Mouse (Mus musculus) midbrain, embryonic 13.5 days (tissue): ENCODE results near the gene Ublcp1. TPM values are rescaled to one million over a fixed set of nuclear protein-coding genes. Genes with fewer than 3 reads are reported as not detected.

ENCODE experiments used
- ATAC-seq: fragments of 200-750 bp; cut with Nextera tagmentation; 2 replicates; pipeline ENCODE4 v1.8.0; 2017; ENCODE audit warnings: mild to moderate bottlenecking, moderate TSS enrichment, moderate library complexity
- H3K27ac ChIP-seq: fragments of 300-500 bp; sonication (generic); 2 replicates; pipeline ENCODE4 v1.5.1; 2015; ENCODE audit warnings: inconsistent platforms, mild to moderate bottlenecking, moderate library complexity
- H3K27me3 ChIP-seq: fragments of 300-500 bp; sonication (generic); 2 replicates; pipeline ENCODE4 v1.6.1; 2015; ENCODE audit warnings: mild to moderate bottlenecking, inconsistent platforms
- H3K36me3 ChIP-seq: fragments of 300-500 bp; sonication (generic); 2 replicates; pipeline ENCODE4 v1.6.1; 2015; ENCODE audit warnings: mild to moderate bottlenecking, inconsistent platforms
- H3K4me1 ChIP-seq: fragments of 300-500 bp; sonication (generic); replicated peaks from 2 replicates; pipeline ENCODE4 v1.6.1; 2015; ENCODE audit warnings: inconsistent platforms
- H3K4me2 ChIP-seq: fragments of 300-500 bp; sonication (generic); replicated peaks from 2 replicates; pipeline ENCODE4 v1.6.1; 2015; ENCODE audit warnings: moderate library complexity, mild to moderate bottlenecking, inconsistent platforms
- H3K4me3 ChIP-seq: fragments of 300-500 bp; sonication (generic); replicated peaks from 2 replicates; pipeline ENCODE4 v1.5.1; 2015; ENCODE audit warnings: mild to moderate bottlenecking, inconsistent platforms
- H3K9ac ChIP-seq: fragments of 300-500 bp; sonication (generic); replicated peaks from 2 replicates; pipeline ENCODE4 v1.6.1; 2015; ENCODE audit warnings: mild to moderate bottlenecking, inconsistent platforms
- H3K9me3 ChIP-seq: fragments of 300-500 bp; sonication (generic); 2 replicates; pipeline ENCODE4 v1.6.1; 2016; ENCODE audit warnings: mild to moderate bottlenecking, inconsistent platforms
- WGBS: fragments of 180-500 bp; shearing (Covaris S2); methylation state at CpG from one replicate; pipeline ENCODE4 v1.1.7; 2015; 5-methylcytosine and 5-hydroxymethylcytosine counted together
- polyA plus RNA-seq: library from polyadenylated mRNA; unstranded; fragments of >200 nt; fragmentation: Nextera tagmentation; extraction: Ambion mirVana; gene quantifications from 2 replicates; pipeline ENCODE4 v1.2.1, GENCODE M21; 2015

Ublcp1 gene
- polyA plus RNA-seq, result 68.5 and 69.6 TPM in 2 replicates

DNA sequence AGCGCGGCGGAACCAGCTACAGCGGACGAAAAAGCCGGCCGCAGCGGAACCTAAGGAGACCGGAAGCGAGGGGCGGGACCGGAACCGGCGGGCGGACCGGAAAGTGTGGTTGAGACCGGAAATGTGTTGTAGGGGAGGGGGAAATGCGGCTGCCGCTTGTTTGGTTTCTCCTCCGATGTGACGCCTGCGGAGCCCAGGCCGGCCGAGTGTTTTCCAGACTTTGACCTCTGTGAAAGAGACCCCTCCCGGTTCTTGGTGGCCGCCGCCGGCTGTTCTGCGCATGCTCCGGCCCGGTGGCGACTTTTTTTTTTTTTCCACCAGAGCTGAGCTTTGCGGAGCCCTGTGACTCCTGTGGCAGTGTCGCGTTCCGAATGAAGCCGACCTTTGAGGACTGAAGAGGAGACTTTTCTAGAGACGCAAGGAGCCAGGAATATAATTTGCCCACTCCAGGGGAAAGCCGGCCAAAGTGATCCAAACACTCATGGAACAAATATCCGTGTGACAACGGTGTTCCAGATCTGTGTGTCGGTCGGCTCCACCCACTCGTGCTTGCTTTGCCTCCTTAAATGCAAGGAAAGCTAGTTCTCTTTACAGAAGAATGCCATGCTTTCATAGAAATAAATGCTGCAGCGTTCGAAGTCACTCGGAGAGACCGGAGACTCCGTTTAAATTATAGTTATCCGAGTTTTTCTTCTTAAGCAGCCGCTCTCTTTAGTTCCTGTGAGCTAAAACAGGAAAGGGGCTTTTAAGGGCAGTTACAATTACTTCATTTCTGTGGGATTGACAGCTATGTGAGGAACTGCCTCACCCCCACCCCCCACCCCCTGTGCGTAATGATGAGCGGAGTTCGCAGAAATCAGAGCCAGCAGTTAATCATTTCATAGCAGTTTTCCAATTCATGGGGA is at the start of gene Ublcp1:
Gene Ublcp1 (minus strand): TSS at position 67 of the 905 bp plus-strand sequence.
- peak; percentile 96 for ATAC-seq
- Histone ChIP-seq H3K4me2 (peak within 1 kb of the TSS; percentile 94), H3K9ac (peak within 1 kb of the TSS; percentile 95), H3K4me1 (peaks cover 22% of the 10 kb centered on the region), H3K36me3 (peaks cover 6% of the 10 kb centered on the region; the same call in 1 of the 2 replicates), H3K27ac (peak within 1 kb of the TSS; percentile 87), H3K27me3 (no peaks in the 10 kb centered on the region), H3K4me3 (peak within 1 kb of the TSS; percentile 97), H3K9me3 (no peaks in the 10 kb centered on the region)
- under 1% methylated on average over 54 of the region's 54 CpGs for WGBS

DNA sequence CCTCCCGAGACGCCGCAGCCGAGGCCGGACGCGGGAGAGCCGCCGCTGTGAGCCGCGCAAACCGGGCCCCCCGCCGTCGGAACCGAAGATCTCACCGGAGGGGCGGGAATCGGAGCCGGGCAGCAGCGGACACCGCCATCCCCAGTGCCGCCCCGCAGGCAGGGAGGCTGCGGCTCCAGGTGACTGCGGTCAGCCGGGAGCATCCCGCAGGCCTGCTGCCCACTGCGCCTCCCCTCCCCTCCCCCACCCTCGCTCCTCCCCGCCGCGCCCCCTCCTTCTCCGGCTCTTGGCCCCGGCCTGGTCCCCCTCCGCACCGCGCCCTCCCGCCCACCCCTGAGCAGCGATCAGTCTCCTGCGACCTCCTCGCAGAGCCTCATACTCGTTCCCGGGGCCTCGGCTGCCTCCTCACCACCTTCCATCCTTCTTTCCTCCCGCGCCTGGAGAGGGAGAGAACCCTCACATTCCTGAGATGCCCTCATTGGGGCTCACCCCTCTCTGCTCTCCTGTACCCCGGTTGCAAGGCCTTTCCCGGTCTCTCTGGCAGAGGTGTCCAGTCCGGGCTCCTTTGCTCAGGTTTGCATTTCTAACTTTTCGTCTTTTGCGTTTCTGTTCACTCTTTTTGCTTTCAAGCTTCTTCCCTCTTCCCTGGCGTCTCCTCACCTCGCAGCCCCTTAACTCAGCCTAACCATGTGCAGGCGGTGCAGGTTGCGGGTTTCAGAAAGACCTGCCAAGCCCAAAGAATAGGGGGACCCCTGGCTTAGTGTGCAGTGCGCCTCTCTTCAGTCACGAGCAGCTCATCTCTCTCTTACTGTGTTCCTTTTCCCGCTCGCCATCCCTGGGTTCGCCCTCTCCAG is 49.0 kb upstream of the Ublcp1 start:
- peak overlapping the region; percentile 96 for H3K27ac ChIP-seq
- peak overlapping the region; percentile 91 for H3K4me3 ChIP-seq
- under 1% methylated on average over 40 of the region's 61 CpGs for WGBS
- H3K4me2 ChIP-seq, result peak overlapping the region; percentile 82
- no peaks in the 10 kb centered on the region for H3K9me3 ChIP-seq
- ATAC-seq, result peak; percentile 69
- no peaks in the 10 kb centered on the region for H3K36me3 ChIP-seq
- H3K4me1 ChIP-seq, result peaks cover 32% of the 10 kb centered on the region
- H3K9ac ChIP-seq, result peak overlapping the region; percentile 97
- no peaks in the 10 kb centered on the region for H3K27me3 ChIP-seq

DNA sequence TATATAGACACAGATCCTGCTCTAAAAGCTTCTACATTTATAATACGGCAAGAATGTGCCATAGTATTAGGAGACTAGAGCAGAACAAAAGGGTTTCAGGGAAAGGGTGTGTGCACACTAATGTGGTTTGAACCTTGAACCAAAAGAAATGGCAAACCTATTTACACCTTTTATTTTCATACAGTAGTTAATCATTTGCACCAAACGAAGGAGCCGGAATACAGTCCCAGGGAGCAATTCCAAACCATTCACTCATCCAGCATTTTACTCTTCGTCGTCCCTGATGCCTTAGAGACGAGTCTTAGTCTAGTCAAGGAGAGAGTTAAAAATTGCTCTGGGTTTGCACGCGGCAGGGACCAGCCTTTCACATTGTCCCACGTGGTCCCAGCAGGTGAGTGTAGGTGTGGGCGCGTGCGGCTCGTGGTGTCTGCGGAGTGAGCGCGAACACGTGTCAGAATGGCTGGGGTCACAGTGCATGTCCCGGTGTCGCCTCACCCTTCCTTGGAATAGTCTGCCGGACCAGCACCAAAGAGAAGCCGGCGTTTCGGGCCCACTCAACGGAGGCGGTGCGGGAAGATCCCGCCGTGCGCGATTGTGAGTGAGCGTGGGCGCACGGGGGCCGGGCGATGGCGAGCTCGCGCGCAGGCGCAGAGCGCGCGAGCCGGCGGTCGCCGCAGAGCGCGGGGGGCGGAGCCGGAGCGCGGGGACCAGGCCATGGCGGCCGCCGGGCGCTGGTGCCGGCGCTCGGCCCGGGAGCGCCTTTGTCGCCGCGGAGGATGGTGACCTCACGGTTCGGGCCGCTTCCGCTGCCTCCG is 48.2 kb upstream of the Ublcp1 start, which contains the start of gene Rnf145:
Gene Rnf145 (plus strand): TSS at position 684 of the 815 bp plus-strand sequence.
- Histone ChIP-seq H3K27ac (peak within 1 kb of the TSS; percentile 96), H3K4me1 (peaks cover 32% of the 10 kb centered on the region), H3K4me2 (peak within 1 kb of the TSS; percentile 82), H3K27me3 (no peaks in the 10 kb centered on the region), H3K36me3 (no peaks in the 10 kb centered on the region), H3K9ac (peak within 1 kb of the TSS; percentile 97), H3K9me3 (no peaks in the 10 kb centered on the region), H3K4me3 (peak within 1 kb of the TSS; percentile 91)
- under 1% methylated on average over 52 of the region's 70 CpGs for WGBS
- ATAC-seq, result peak; percentile 85

DNA sequence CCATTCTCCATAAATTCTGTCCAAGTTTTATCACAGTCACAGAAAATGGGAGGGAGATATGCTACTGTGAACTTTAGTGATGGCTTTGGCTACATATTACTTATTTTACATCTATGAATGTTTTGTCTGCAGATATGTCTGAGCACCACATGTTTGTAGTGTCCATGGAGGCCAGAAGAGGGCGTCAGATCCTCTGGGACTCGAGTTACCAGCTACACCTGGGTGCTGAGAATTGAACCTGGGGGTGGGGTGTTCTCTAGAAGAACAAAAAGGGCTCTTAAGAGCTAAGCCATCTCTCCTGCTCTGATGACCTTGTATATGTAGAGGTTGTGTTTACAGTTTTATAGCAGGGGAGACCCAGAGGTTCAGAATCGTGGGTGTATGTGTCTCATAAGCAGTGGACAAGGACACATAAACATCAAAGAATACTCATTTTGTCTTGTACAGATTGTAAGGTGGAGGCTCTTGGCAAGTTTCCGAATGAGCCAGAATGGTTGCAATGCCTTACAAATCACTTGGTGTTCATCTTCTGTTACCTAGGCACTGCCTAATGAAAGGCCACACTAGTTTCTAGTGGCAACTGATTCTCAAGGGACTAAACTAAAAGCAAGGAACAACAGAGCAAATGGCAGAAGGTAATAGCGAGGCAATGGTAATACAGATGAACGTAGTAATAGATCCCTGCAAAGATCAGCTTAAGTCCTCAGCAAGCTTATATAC is 47.4 kb upstream of the Ublcp1 start:
- Histone ChIP-seq H3K4me3 (peak overlapping the region; percentile 91), H3K9ac (peak overlapping the region; percentile 97), H3K36me3 (no peaks in the 10 kb centered on the region), H3K27me3 (no peaks in the 10 kb centered on the region), H3K27ac (no peak overlapping the region), H3K4me1 (peaks cover 29% of the 10 kb centered on the region), H3K4me2 (peak overlapping the region; percentile 82), H3K9me3 (no peaks in the 10 kb centered on the region)
- ATAC-seq, result no peak
- 45% methylated on average over 6 of the region's 6 CpGs for WGBS

DNA sequence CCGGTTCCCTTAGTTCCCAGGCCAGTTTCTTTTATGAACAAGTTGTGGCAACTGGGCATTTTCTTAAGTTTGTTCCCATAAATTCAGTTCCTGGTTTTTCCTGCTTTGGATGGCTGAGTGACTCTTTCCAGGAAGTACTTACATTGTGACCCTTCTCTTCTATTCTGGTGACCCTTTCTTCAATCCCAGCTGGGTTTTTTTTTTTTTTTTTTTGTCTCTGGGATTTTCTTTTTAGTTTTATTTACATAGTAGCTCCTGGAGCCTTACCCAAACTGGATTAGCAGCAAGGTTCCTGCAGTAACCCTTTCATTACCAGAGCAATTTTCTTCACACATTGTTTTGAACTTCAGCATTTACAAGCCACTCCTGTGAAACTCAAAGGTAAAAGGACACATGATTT is 46.1 kb upstream of the Ublcp1 start:
- peaks cover 18% of the 10 kb centered on the region for H3K4me1 ChIP-seq
- no peak overlapping the region for H3K4me2 ChIP-seq
- no peak overlapping the region for H3K9ac ChIP-seq
- no peak overlapping the region for H3K4me3 ChIP-seq
- H3K36me3 ChIP-seq, result no peaks in the 10 kb centered on the region
- no peak overlapping the region for H3K27ac ChIP-seq
- ATAC-seq, result no peak
- WGBS, result 11% methylated on average over 1 of the region's 1 CpGs
- H3K9me3 ChIP-seq, result no peaks in the 10 kb centered on the region
- H3K27me3 ChIP-seq, result no peaks in the 10 kb centered on the region

DNA sequence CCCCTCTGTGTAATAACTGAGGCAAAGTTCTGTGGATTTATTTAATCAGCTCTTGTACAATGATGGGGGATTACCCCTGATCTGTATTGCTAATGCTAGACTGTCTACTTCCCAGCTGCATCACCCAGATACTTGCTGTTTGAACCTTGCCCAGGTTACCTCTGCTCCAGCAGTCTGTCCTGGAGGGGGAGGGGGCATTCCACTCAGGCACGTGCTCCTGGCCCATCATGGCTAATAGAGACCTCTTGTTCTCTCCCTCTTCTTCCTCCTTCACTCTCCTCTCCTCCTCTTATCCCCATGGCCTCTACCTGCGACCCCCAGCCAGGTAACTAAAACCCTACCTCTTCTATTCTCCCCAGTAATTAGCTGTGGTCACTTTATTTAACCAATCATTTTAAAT is 44.4 kb upstream of the Ublcp1 start:
- Histone ChIP-seq H3K4me1 (peaks cover 7% of the 10 kb centered on the region), H3K4me3 (no peak overlapping the region), H3K9ac (no peak overlapping the region), H3K4me2 (no peak overlapping the region), H3K27ac (no peak overlapping the region), H3K36me3 (no peaks in the 10 kb centered on the region), H3K27me3 (no peaks in the 10 kb centered on the region), H3K9me3 (no peaks in the 10 kb centered on the region)
- ATAC-seq, result no peak
- WGBS, result 57% methylated on average over 2 of the region's 2 CpGs

DNA sequence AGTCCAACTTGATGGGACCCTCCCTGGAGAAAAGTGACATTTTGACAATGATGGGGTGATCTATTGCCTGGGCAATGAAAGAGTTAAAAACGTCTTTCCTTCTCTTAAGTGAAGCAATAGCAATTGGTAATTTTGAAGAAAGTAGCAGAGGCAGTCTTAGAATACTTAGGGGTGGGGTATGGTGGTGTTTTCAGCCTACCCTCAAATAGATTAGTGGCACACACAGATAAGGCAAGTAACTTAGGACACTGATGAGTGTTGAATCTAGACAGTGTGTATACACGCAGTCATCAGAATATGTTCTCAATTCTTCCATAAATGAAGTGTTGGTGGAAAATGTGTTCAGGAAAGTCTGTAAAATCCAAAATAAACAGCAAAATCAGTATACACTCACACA is 42.7 kb upstream of the Ublcp1 start:
- WGBS, result 71% methylated on average over 2 of the region's 2 CpGs
- H3K4me3 ChIP-seq, result no peak overlapping the region
- H3K9me3 ChIP-seq, result no peaks in the 10 kb centered on the region
- no peak overlapping the region for H3K4me2 ChIP-seq
- no peak overlapping the region for H3K27ac ChIP-seq
- no peak for ATAC-seq
- H3K36me3 ChIP-seq, result no peaks in the 10 kb centered on the region
- H3K9ac ChIP-seq, result no peak overlapping the region
- no peaks in the 10 kb centered on the region for H3K27me3 ChIP-seq
- peaks cover 4% of the 10 kb centered on the region for H3K4me1 ChIP-seq

DNA sequence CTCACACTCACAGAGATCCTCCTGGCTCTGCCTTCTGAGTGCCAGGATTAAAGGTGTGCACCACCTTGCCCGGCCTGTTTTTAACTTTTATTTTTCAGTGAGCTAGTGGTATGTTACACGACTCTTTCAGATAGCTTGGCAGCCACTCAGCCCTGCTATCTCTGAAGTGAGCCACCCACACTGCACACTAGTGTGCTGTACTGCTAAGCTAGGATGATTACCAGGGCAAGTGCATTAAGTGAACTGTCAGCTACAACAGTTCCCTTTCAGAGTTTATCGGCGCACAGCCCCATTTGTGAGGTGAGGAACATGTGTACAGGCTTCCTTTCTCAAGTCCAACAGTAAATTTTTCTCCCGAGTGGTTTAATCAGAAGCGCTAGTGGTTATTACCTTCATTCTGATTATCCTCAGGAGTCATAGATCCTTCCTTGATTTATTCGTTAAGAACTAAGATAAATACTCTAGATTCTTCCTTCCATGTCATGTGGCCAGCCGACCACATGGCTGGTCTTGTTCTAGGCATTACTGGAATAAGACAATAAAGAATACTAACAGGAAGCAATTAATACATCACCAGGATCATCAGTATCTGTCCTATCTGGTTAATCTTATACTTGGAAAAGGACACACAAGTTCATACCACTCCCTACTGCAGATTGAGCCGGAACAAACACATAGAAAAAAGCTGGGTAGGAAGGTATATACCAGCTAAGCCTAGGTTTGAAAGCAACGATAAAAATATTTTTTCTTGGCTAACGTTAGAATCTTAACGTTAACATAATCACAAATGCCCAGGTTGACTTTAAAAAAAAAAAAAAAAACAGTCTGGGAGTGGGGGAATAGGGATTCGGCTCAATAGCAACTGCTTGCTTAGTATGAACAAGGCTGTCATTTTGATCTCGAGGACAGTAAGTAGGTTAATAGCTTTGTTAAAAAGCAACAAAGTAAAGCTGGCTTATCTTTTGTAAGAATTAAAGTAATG is 42.0 kb upstream of the Ublcp1 start:
- Histone ChIP-seq H3K9ac (no peak overlapping the region), H3K4me3 (no peak overlapping the region), H3K36me3 (no peaks in the 10 kb centered on the region), H3K9me3 (no peaks in the 10 kb centered on the region), H3K27ac (no peak overlapping the region), H3K27me3 (no peaks in the 10 kb centered on the region), H3K4me2 (no peak overlapping the region), H3K4me1 (no peaks in the 10 kb centered on the region)
- no peak for ATAC-seq
- 82% methylated on average over 14 of the region's 14 CpGs for WGBS

DNA sequence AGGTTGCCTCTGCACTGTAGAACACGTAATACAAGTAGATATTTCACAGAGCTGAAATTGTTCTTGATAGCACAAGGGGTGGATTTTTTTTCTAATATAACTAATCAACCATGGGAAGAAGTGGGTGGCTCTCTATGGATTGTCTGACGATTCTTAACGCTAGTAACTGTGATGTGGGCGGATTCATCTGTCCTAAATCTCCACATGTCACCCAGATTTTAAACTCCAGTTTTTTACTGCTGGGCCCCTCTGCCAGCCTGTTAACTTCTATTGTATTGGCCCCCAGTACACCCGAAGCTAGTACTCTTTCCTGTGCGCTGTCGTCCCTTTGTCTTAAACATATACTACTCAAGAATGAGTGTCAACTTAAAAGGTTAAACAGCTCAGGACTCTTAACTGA is 40.1 kb upstream of the Ublcp1 start:
- Histone ChIP-seq H3K4me3 (no peak overlapping the region), H3K9ac (no peak overlapping the region), H3K36me3 (no peaks in the 10 kb centered on the region), H3K4me1 (no peaks in the 10 kb centered on the region), H3K4me2 (no peak overlapping the region), H3K9me3 (no peaks in the 10 kb centered on the region), H3K27ac (no peak overlapping the region), H3K27me3 (no peaks in the 10 kb centered on the region)
- WGBS, result 87% methylated on average over 7 of the region's 7 CpGs
- no peak for ATAC-seq

DNA sequence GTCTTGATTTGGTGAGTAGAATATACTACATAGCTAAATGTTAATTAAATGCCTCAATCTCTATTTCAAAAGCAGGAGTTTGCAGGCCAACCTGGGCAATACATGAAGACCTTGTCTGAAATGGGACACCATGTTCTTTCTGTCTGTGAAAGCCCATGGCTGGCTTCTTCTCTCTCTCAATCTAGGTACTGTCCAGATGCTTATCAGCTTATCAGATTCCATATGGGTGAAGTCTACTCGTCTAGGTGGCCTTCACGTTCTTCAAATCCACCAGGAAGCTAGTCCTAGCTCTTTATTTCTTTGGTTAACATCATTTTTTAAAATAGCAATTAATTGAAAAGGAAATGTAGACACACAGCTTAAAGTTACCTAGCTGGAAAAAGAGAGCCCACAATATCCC is 39.6 kb upstream of the Ublcp1 start:
- Histone ChIP-seq H3K27ac (no peak overlapping the region), H3K4me2 (no peak overlapping the region), H3K9ac (no peak overlapping the region), H3K27me3 (no peaks in the 10 kb centered on the region), H3K4me3 (no peak overlapping the region), H3K36me3 (no peaks in the 10 kb centered on the region), H3K4me1 (no peaks in the 10 kb centered on the region), H3K9me3 (no peaks in the 10 kb centered on the region)
- ATAC-seq, result no peak
- WGBS, result 85% methylated on average over 2 of the region's 2 CpGs
